Mouse (Mus musculus) activated CD4-positive, CD25-positive, alpha-beta regulatory T cell, adult 4 months (primary cell): Measurements from ENCODE around the gene Cish. TPM values are rescaled to one million over a fixed set of nuclear protein-coding genes. Genes with fewer than 3 reads are reported as not detected.

Experiments
- polyA plus RNA-seq, 2 experiments: library from polyadenylated mRNA; unstranded; fragments of 100-300 nt; shearing (Covaris generic); gene quantifications; one replicate each; pipeline ENCODE4 v1.2.1; 2017

Cish gene
- polyA plus RNA-seq, 2 experiments from 2014 or later = 116 to 135 TPM

Other genes with a start within 250 kb of the Cish start
- gene Dock3, start 64.1 kb upstream of the Cish start, polyA plus RNA-seq = under 1 TPM in 1 of 2 experiments, not detected in 1; 0.24 TPM
- gene Mapkapk3, start 6.1 kb upstream of the Cish start, polyA plus RNA-seq = 10 to 100 TPM; 57.5 to 62.0 TPM
- gene Hemk1, start 42.3 kb downstream of the Cish start, polyA plus RNA-seq = 10 to 100 TPM; 25.4 to 27.3 TPM
- gene 6430571L13Rik, start 44.6 kb downstream of the Cish start, polyA plus RNA-seq = 1 to 10 TPM; 2.7 to 4.6 TPM
- gene Cacna2d2, start 103.6 kb downstream of the Cish start, polyA plus RNA-seq = under 1 TPM; 0.16 to 0.41 TPM
- gene Tmem115, start 237.9 kb downstream of the Cish start, polyA plus RNA-seq = 10 to 100 TPM; 19.3 to 24.9 TPM
- 10 to 100 TPM; 65.7 to 82.2 TPM for gene Cyb561d2, start 246.2 kb downstream of the Cish start, polyA plus RNA-seq
- 10 to 100 TPM; 44.5 to 45.2 TPM for gene Nprl2, start 246.2 kb downstream of the Cish start, polyA plus RNA-seq